Mouse (Mus musculus) adrenal gland, postnatal 36 days (tissue): ENCODE results near the gene Ndufaf3. TPM values are rescaled to one million over a fixed set of nuclear protein-coding genes. Genes with fewer than 3 reads are reported as not detected.
A peak's percentile ranks its signal among the peaks of the same experiment; 100 is the strongest.

Source experiments
- DNase-seq, 2 experiments: peaks; one replicate each; pipeline ENCODE4 v3.0.0; 2021; ENCODE audit warnings: mixed read lengths in 1 of 2
- total RNA-seq, 2 experiments: library from RNA; stranded (reverse); gene quantifications; 2 replicates each; pipeline ENCODE4 v1.2.3; 2021

Gene Ndufaf3
- total RNA-seq, 2 experiments from 2014 or later = 63.6 to 75.4 TPM

GRCm38 (mm10) chr9:108573774-108574690, 6.8 kb upstream of the Ndufaf3 start:
- DNase-seq = peak; percentile 60 to 79

DNA sequence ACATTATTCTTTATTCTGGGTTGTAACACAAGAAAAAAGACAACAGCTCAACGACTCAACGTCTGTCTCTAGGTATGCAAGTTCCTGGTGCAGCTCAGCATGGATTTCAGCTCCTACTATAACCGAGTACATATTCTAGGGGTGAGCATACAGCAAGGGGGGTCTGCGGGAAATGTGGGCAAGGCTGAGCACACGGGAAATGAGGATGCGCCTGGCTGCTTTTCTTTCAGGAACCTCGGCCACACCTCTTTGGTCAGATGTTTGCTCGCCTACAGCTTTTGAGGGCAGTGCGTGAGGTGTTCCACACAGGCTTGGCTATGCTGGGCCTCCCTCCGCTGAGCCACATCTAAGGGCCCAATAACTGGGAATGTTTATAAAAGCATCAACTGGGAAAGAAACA, 5.1 kb upstream of the Ndufaf3 start:
- DNase-seq = no peak

DNA sequence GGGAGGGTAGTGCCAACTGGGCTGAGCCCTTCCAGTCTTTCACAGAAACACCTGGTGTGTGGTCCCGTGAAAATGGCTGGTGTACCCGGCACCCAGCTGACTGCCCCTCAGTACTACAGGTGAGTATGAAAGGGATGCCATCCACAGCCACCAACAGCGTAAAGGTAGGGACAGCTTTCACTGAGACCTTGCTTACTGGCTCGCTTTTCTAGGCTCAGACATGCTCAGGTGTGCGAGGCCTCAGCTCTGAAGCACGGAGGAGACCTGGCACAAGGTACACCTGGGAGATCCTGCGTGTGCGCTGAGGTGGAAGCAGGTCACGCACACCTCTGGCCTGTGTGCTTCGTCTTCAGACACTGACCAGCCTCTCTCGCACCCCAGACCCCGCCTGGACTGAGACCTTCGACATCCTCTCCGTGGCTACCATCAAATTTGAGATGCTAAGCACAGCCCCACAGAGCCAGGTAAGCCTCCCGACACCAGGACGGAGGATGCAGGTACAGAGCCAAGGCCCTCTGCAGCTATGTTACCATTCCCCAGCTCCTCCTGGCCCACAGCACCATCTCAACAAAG, 4.3 kb upstream of the Ndufaf3 start:
- no peak for DNase-seq

DNA sequence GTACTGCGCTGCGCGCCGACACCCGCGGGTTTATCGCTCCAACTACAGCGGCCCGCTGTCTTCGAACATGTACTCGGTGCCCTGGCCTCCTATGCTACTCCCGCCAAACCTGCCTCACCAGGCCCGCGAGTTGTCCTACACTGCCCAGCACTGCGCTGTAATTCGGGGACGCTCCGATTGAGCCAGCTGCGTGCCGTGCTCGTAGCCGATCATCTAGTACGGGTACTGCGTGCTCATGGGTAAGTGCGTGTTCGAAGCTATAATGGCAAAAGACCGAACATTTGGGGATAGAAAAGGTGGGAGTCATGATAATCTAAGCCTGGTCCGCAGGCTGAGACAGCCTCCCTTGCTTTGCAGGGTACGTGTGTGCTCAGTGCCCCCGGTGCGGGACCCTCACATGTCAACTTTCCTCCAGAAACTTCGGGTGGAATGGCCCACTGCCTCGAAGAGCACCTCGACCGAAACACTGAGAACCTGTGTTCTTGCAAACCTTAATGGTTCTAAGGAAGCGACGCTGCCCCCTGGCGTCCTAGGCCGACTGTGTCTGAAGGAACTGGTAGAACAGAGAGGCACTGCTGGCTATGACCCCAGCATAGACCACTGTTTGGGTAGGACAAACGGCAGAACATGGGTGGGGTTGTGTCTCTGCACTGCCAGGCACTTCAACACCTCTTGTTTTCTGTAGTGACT, 3.1 kb upstream of the Ndufaf3 start:
- peak; percentile 87 to 91 for DNase-seq

- DNase-seq = peak; percentile 94 to 96
Observed at GRCm38 (mm10) chr9:108569381-108570206, 2.4 kb upstream of the Ndufaf3 start, which contains the start of gene Dalrd3. Gene Dalrd3, plus strand, starts transcription at chr9:108569886.

DNA sequence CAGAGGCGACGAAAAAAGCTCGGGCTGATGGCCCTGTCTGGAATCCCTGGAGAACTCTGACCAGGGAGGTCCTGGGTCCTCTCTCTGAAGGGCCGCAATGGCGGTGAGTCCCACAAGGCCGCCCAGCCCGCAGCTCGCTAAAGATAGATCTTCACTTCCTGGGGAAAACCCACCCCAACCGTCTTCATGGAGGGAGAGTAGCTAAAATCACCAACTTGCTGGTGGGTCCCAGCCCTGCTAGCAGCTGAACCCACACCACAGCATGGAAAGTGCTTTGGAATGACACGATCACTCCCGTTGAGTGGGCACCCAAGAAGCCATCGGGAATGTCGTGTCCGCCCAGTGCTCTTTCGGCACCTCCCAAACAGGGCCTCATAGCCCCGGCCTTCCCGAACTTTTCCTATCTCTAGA, 1.3 kb upstream of the Ndufaf3 start:
- DNase-seq = no peak

DNA sequence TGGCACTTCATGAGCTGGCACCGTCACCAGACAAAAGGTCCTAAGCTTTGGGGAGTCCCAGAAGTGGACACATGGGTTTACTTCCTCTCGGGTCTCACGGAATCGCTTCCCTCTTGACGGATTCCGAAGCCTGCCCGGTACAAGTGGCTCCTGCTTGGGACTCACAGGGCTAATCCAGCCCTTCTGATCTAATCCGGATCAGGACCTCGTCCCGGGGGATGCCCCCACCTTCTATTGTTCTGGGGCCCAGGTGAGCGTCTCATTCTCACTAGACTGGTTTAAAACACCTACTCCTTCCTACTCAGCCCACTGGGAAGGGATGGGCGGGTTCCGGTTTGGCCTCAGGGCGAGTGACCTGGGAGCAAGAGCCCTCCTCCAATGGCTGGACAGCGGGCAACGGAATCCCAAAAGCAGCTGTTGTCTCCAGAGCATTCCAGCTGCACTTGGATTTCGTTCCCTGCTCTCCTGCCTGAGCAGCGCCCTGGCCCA, 741 bp upstream of the Ndufaf3 start:
- no peak for DNase-seq

DNA sequence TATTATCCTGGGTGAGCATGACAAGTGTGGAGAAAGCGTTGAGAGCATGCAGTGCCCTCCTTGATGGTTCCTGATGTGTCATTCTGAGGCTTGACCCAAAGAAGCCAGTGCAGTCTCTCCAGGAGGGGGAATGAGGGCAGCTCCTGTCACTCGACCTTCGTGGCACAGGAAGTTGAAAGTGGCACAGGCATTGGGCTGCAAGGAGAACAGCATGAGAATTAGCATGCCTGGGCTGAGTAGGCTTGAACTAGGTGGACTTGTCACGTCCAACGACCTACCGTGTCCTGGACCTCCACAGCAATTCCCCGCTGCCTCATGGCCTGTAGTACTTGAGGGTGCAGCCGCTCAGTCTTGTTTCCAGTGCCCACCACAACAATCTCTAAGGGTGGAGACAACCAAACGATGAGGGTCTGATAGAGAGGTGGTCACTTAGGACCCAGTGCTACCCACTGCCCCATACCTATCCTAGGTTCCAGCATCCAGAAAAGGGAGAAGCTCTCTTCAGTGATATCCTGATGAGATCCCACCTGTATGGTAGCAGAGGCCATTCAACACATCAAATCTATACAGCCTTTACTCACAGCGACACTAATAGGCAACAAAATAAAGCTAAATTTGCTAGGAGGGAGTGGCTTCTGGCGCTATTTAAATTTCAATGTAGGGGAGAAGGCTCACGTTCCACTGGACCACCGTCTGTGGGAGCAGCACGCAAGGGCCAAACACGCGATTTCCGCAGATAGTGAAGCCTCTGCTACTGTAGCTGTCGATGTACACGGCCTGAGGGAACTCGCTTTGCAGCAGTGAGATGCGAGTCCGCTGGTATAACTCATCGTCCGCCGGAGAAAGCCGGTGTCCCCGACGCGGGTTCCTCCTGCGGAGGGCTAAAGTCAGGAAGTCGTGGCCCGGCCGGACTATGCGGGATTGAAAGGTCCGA, 1.1 kb downstream of the Ndufaf3 start:
- DNase-seq = no peak

DNA sequence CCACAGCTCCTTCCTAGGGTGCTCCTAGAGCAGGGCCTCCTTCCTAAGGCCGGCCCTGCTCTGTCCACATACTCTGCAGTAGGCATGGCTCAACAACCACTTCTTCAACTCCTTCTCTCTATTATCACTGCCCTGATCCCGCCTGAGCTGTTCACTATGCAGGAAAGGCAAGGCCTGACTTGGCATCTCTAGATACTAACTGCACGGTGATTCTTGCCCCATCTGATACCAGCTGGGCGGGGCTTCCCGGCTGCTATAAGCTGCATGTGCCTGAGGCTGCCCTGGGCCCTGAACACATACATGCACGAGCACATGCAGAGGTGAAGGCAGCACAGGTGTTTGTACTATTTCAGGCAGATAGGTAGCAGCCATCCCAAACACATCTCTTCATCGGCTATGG, 3.1 kb downstream of the Ndufaf3 start:
- no peak for DNase-seq

DNA sequence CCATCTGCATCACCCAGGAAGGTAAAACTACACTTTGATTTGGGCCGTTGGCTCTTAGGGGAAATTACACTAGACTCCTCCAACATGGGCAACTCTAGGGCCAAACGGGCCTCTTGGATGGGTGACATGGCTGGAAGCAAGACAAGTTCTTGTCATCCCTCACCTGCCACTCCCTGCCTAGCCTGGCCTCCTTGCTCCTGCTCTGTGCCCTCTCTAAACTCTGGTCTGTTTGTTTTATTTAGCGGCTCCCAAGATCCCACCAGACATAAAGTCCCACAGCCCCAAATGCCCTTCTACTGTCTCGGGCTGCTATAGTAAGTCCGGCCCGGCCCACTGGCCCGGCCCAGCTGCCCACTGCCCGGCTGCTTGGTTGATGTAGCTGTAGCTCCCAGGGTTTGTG, 3.6 kb downstream of the Ndufaf3 start:
- DNase-seq = no peak

GRCm38 (mm10) chr9:108560227-108560841, 6.9 kb downstream of the Ndufaf3 start, which contains the start of gene Impdh2:
Gene Impdh2, plus strand, starts transcription at chr9:108560286.
- peak; percentile 95 to 96 for DNase-seq

DNA sequence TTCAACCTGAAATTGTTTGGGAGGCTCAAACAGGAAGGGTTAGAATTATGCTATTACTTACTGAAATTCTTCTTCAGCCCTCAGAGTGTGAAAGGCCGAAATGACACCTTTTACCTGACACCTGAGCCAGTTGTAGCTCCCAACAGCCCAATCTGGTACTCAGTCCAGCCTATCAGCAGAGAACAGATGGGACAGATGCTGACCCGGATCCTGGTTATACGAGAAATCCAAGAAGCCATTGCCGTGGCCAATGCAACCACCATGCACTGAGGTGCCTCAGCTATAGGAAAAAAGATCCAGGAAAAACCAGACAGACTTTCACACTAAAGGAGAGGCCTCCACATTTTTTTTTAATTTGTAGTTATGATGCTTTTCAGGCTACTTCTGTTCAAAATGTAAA, 8.1 kb downstream of the Ndufaf3 start:
- no peak for DNase-seq

GRCm38 (mm10) chr9:108546875-108547274, 20.4 kb downstream of the Ndufaf3 start:
- DNase-seq = no peak

DNA sequence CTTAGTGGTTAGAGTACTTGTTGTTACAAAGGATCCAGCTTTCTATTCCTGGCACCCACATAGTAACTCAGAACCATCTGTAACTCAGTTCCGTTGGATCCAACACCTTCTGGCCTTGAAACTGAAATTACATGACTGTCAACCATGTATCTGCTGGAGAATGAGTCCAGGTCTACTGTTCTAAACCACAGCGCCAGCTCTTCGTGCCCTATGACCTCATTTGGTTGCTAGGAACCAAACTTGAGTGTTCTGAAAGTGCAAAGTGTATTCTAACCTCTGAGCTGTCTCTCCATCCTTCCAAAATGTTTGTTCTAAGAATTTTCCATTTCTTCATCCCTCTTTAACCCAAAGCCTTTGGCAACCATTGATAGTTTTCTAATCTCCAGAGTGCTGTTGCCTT, 21.2 kb downstream of the Ndufaf3 start:
- no peak for DNase-seq

DNA sequence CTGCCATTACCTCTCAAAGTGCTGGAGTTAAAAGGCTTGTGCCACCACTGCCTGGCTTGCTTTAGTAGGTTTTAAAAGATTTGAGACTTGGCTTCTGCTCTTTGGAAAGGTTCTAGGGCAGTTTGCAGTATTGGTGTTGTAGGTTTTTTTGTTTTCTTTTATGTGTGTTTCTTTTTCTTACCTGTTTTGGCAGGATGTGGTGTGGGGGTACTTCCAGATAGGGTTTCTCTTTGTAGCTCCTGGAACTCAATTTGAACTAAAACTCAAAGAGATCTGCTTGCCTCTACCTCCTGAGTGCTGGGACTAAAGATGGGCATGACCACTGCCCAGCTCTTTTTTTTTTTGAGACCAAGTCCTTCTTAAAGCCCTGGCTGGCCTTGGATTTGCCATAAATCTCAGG, 26.4 kb downstream of the Ndufaf3 start:
- peak in 1 of 2 experiments; percentile 35 for DNase-seq

GRCm38 (mm10) chr9:108531496-108531895, 35.7 kb downstream of the Ndufaf3 start:
- DNase-seq = no peak

DNA sequence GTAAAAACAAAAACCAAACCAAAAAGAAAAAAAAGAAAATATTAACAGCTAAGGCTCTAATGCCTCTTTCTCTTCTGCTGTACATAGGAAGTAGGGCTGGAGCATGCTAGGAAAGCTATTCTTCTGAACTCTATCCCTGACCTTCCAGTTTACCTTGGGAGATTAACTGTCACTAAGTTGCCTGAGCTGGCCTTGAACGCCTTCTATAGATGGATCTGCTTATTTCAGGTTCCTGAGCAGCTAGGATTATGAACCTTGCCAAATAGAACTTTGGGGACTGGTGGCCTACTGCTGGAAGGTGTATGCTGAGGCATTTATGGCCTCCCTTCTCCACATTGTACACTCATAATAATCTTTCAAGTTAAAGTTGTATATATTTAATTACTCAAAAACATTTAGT, 36.3 kb downstream of the Ndufaf3 start:
- DNase-seq = no peak

- DNase-seq = peak; percentile 36 to 43
Observed at GRCm38 (mm10) chr9:108525400-108525799, 41.8 kb downstream of the Ndufaf3 start.

GRCm38 (mm10) chr9:108523341-108523740, 43.9 kb downstream of the Ndufaf3 start:
- no peak for DNase-seq

DNA sequence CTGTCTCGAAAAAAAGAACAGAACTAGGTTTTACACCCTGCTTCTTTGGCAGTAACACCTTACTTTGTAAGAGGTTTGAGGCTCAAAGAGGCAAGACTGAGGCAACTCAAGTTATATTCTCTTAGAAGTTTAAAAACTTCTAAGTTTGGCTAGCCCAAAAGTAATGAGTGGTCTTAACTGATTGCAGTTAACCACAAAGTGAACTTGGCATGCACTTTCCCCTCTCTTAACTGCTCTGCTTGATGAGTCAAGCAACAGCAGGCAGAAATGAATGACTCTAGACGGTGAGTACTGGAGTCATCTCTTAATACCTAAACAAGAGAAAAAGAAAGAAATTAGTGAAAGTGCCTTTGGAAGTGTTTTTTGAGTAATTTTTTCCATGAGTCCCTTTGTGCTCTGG, 45.6 kb downstream of the Ndufaf3 start:
- no peak for DNase-seq
